Mouse (Mus musculus): ENCODE measurements at regions not wholly inside any gene's neighbourhood (a gene's known extent, or its start where the extent isn't known, plus 50 kb on each side); places are given as distances from the start of the nearest gene placed in this dataset.

DNA sequence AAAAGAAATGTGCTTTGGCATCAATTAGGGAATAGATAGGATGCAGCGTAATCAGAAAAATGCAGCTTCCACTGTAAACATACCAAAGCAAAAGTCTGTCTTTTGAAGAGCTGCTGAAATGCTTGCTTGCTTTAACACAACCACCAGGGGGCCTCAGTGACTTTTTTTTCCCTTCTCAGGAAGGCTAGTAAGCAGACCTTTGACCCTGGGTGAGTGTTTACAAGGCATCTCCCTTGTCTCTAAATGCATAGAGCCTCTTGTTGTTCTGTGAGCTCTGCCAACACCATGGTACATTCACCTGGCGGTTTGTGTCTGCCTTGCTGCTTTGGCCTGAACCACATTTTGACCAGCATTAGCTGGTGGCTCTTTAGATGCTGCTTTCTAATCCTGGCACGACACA, 191.9 kb upstream of the C9orf72 start:
- no peaks in the 10 kb centered on the region for H3K4me1 ChIP-seq (replicated peaks)
- no peak overlapping the region for H3K4me2 ChIP-seq
- WGBS: 62% methylated on average over 3 of the region's 3 CpGs
- H3K9ac ChIP-seq (replicated peaks): no peak overlapping the region
- no peaks in the 10 kb centered on the region for H3K27me3 ChIP-seq
- H3K4me3 ChIP-seq (replicated peaks): no peak overlapping the region
- H3K27ac ChIP-seq: no peak overlapping the region
- ATAC-seq (ENCODE audit: insufficient number of reproducible peaks, insufficient read depth, low FRiP score, low TSS enrichment, low read depth): no peak
- H3K36me3 ChIP-seq: no peaks in the 10 kb centered on the region
- H3K9me3 ChIP-seq: no peaks in the 10 kb centered on the region

- H3K9me3 ChIP-seq: no peaks in the 10 kb centered on the region
- no peak overlapping the region for H3K27ac ChIP-seq
- H3K4me1 ChIP-seq (replicated peaks): no peaks in the 10 kb centered on the region
- H3K9ac ChIP-seq (replicated peaks): no peak overlapping the region
- H3K27me3 ChIP-seq: no peaks in the 10 kb centered on the region
- WGBS: 59% methylated on average over 3 of the region's 3 CpGs
- no peak overlapping the region for H3K4me2 ChIP-seq
- no peak for ATAC-seq (ENCODE audit: insufficient number of reproducible peaks, insufficient read depth, low FRiP score, low TSS enrichment, low read depth)
- no peak overlapping the region for H3K4me3 ChIP-seq (replicated peaks)
- H3K36me3 ChIP-seq: no peaks in the 10 kb centered on the region
Measured at GRCm38 (mm10) chr4:35413488-35413887, 187.5 kb upstream of the C9orf72 start.

DNA sequence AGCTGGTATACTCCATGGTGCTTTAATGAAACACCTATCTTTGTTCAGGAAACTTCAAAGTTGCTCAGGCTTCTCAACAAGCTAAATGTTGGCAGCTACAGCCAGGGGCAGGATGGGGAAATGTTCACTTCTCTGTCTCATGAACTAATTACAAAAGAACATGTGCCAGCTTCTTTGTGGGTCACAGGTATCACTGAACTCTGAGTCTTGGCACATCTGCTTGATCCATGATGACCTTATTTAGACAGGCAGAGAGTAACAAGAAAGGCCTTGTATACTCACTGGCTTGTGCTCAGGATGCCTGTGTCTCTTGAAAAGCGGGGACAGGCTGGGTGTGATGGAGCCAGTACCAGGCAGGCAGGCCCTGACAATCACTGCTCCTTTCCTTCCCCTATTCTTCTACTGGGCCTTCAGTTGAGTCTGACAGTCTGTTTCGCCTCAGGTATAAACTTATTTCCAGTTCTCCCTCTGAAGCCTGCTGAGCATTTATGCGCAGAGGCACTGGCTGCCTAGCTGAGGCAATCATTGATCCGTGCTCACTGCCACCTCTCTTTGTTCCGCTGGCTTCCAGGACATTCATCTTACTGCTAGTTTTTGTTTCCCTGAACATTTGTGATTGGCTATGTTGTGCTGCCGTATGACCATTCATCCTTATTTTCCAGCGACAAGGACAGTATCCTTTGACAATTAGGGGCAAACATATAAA, 179.5 kb upstream of the C9orf72 start:
- H3K4me2 ChIP-seq: no peak overlapping the region
- H3K9me3 ChIP-seq: no peaks in the 10 kb centered on the region
- 0 out of 2 replicates have a peak, but pooled peaks cover 5% of the 10 kb centered on the region for H3K4me1 ChIP-seq (replicated peaks)
- H3K4me3 ChIP-seq (replicated peaks): no peak overlapping the region
- 70% methylated on average over 7 of the region's 7 CpGs for WGBS
- H3K36me3 ChIP-seq: no peaks in the 10 kb centered on the region
- H3K27ac ChIP-seq: no peak overlapping the region
- no peak overlapping the region for H3K9ac ChIP-seq (replicated peaks)
- no peaks in the 10 kb centered on the region for H3K27me3 ChIP-seq
- ATAC-seq (ENCODE audit: insufficient number of reproducible peaks, insufficient read depth, low FRiP score, low TSS enrichment, low read depth): no peak

DNA sequence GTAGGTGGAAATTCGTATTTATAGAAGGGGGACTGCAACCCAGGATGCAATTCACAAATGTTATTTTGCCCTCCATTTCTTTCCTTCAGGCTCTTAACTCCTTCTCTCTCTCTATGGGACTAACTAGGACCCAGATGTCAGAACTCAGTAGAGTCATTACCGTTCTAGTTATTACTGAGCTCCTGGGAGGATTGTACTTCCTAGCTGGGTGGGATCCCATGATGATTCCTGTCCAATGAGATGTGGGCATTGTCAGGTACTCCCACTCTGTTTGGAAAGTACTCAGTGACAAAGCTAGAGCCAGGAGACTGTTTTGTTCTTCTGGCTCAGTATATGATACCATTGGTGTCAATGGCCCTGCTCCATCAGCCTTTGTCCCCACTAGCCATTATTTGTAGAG, 178.1 kb upstream of the C9orf72 start:
- no peaks in the 10 kb centered on the region for H3K27me3 ChIP-seq
- H3K36me3 ChIP-seq: no peaks in the 10 kb centered on the region
- H3K4me1 ChIP-seq (replicated peaks): 0 out of 2 replicates have a peak, but pooled peaks cover 5% of the 10 kb centered on the region
- ATAC-seq (ENCODE audit: insufficient number of reproducible peaks, insufficient read depth, low FRiP score, low TSS enrichment, low read depth): no peak
- H3K4me3 ChIP-seq (replicated peaks): no peak overlapping the region
- no peaks in the 10 kb centered on the region for H3K9me3 ChIP-seq
- no peak overlapping the region for H3K4me2 ChIP-seq
- WGBS: 84% methylated on average over 2 of the region's 2 CpGs
- H3K9ac ChIP-seq (replicated peaks): no peak overlapping the region
- no peak overlapping the region for H3K27ac ChIP-seq

- Histone ChIP-seq H3K9me3 (no peaks in the 10 kb centered on the region), H3K9ac (replicated peaks) (no peak overlapping the region), H3K4me2 (no peak overlapping the region), H3K27ac (no peak overlapping the region), H3K27me3 (no peaks in the 10 kb centered on the region), H3K36me3 (no peaks in the 10 kb centered on the region), H3K4me1 (replicated peaks) (0 out of 2 replicates have a peak, but pooled peaks cover 5% of the 10 kb centered on the region), H3K4me3 (replicated peaks) (no peak overlapping the region)
- WGBS: 75% methylated on average over 6 of the region's 6 CpGs
- no peak for ATAC-seq (ENCODE audit: insufficient number of reproducible peaks, insufficient read depth, low FRiP score, low TSS enrichment, low read depth)
Measured at GRCm38 (mm10) chr4:35403594-35403993, 177.6 kb upstream of the C9orf72 start.

GRCm38 (mm10) chr4:35402376-35403133, 176.6 kb upstream of the C9orf72 start:
- 58% methylated on average over 9 of the region's 9 CpGs for WGBS
- Histone ChIP-seq H3K9me3 (no peaks in the 10 kb centered on the region), H3K36me3 (no peaks in the 10 kb centered on the region), H3K27me3 (no peaks in the 10 kb centered on the region), H3K4me2 (no peak overlapping the region), H3K4me3 (replicated peaks) (no peak overlapping the region), H3K4me1 (replicated peaks) (0 out of 2 replicates have a peak, but pooled peaks cover 5% of the 10 kb centered on the region), H3K9ac (replicated peaks) (no peak overlapping the region), H3K27ac (no peak overlapping the region)
- no peak for ATAC-seq (ENCODE audit: insufficient number of reproducible peaks, insufficient read depth, low FRiP score, low TSS enrichment, low read depth)

GRCm38 (mm10) chr4:35401783-35402182, 175.8 kb upstream of the C9orf72 start:
- no peak overlapping the region for H3K4me2 ChIP-seq
- no peaks in the 10 kb centered on the region for H3K27me3 ChIP-seq
- no peaks in the 10 kb centered on the region for H3K36me3 ChIP-seq
- no peaks in the 10 kb centered on the region for H3K9me3 ChIP-seq
- ATAC-seq (ENCODE audit: insufficient number of reproducible peaks, insufficient read depth, low FRiP score, low TSS enrichment, low read depth): no peak
- no peak overlapping the region for H3K4me3 ChIP-seq (replicated peaks)
- H3K9ac ChIP-seq (replicated peaks): no peak overlapping the region
- H3K4me1 ChIP-seq (replicated peaks): 0 out of 2 replicates have a peak, but pooled peaks cover 5% of the 10 kb centered on the region
- no peak overlapping the region for H3K27ac ChIP-seq
- 41% methylated on average over 4 of the region's 4 CpGs for WGBS

GRCm38 (mm10) chr4:35400511-35400910, 174.5 kb upstream of the C9orf72 start:
- no peak overlapping the region for H3K4me2 ChIP-seq
- H3K36me3 ChIP-seq: no peaks in the 10 kb centered on the region
- no peak overlapping the region for H3K9ac ChIP-seq (replicated peaks)
- H3K4me1 ChIP-seq (replicated peaks): 0 out of 2 replicates have a peak, but pooled peaks cover 5% of the 10 kb centered on the region
- 87% methylated on average over 6 of the region's 6 CpGs for WGBS
- no peaks in the 10 kb centered on the region for H3K9me3 ChIP-seq
- H3K4me3 ChIP-seq (replicated peaks): no peak overlapping the region
- no peaks in the 10 kb centered on the region for H3K27me3 ChIP-seq
- H3K27ac ChIP-seq: no peak overlapping the region
- 0 out of 2 replicates have a peak, but pooled peaks have one; percentile 42 for ATAC-seq (ENCODE audit: insufficient number of reproducible peaks, insufficient read depth, low FRiP score, low TSS enrichment, low read depth)

DNA sequence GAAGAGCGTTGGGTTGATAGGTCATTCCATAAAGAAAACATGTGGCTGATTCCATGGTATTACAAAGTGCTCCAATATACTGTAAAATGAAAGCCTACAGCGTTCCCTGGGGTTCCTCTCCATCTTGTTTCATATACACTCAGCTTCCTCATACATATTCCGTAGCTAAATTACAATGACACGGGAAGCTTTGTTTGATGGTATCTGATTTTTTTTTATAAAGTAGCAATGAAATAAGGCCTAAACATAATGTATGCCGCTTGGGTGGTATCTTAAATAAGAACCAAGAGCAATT, 169.6 kb upstream of the C9orf72 start:
- Histone ChIP-seq H3K36me3 (no peaks in the 10 kb centered on the region), H3K9me3 (peaks cover 4% of the 10 kb centered on the region; the same call in 1 of the 2 replicates), H3K4me2 (no peak overlapping the region), H3K4me1 (replicated peaks) (no peaks in the 10 kb centered on the region), H3K9ac (replicated peaks) (no peak overlapping the region), H3K27me3 (no peaks in the 10 kb centered on the region), H3K4me3 (replicated peaks) (no peak overlapping the region), H3K27ac (no peak overlapping the region)
- WGBS: 93% methylated on average over 5 of the region's 5 CpGs
- ATAC-seq (ENCODE audit: insufficient number of reproducible peaks, insufficient read depth, low FRiP score, low TSS enrichment, low read depth): no peak

- H3K9ac ChIP-seq (replicated peaks): no peak overlapping the region
- no peak overlapping the region for H3K4me3 ChIP-seq (replicated peaks)
- H3K27me3 ChIP-seq: no peaks in the 10 kb centered on the region
- no peak overlapping the region for H3K27ac ChIP-seq
- H3K36me3 ChIP-seq: no peaks in the 10 kb centered on the region
- H3K4me2 ChIP-seq: peak overlapping the region; percentile 10; the same call in 1 of the 2 replicates
- 50% methylated on average over 16 of the region's 16 CpGs for WGBS
- ATAC-seq (ENCODE audit: insufficient number of reproducible peaks, insufficient read depth, low FRiP score, low TSS enrichment, low read depth): no peak
- no peaks in the 10 kb centered on the region for H3K4me1 ChIP-seq (replicated peaks)
- H3K9me3 ChIP-seq: peaks cover 4% of the 10 kb centered on the region; the same call in 1 of the 2 replicates
Measured at GRCm38 (mm10) chr4:35394821-35395582, 169.0 kb upstream of the C9orf72 start.

GRCm38 (mm10) chr4:35375791-35376190, 149.8 kb upstream of the C9orf72 start:
- no peak overlapping the region for H3K4me2 ChIP-seq
- no peak overlapping the region for H3K27ac ChIP-seq
- peak; percentile 63; the same call in 1 of the 2 replicates for ATAC-seq (ENCODE audit: insufficient number of reproducible peaks, insufficient read depth, low FRiP score, low TSS enrichment, low read depth)
- H3K9ac ChIP-seq (replicated peaks): no peak overlapping the region
- H3K9me3 ChIP-seq: peaks cover 5% of the 10 kb centered on the region; the same call in 1 of the 2 replicates
- no peaks in the 10 kb centered on the region for H3K27me3 ChIP-seq
- 23% methylated on average over 4 of the region's 4 CpGs for WGBS
- no peak overlapping the region for H3K4me3 ChIP-seq (replicated peaks)
- H3K4me1 ChIP-seq (replicated peaks): 0 out of 2 replicates have a peak, but pooled peaks cover 17% of the 10 kb centered on the region
- no peaks in the 10 kb centered on the region for H3K36me3 ChIP-seq
